Mouse (Mus musculus) MEL (cell line): ENCODE results near the gene Nphp4. TPM values are rescaled to one million over a fixed set of nuclear protein-coding genes. Genes with fewer than 3 reads are reported as not detected.

Experiments
- DNase-seq: peaks from one replicate; pipeline ENCODE4 v3.0.0; 2011; ENCODE audit warnings: low read depth, low spot score
- H3K27ac ChIP-seq: 2 replicates; pipeline ENCODE4 v1.5.1; 2012; ENCODE audit warnings: low read depth, mild to moderate bottlenecking, control low read depth, low read length, moderate library complexity; ENCODE audit not compliant: control insufficient read depth
- H3K27me3 ChIP-seq, 2 experiments: fragments of 150-350 bp in 1 of 2; sonication (generic) in 1 of 2; 2 replicates each; pipeline ENCODE4 v1.6.1; 2012; ENCODE audit warnings: low read length in 2 of 2, mild to moderate bottlenecking in 2 of 2, improper control_type of control experiment in 1 of 2, moderate library complexity in 1 of 2; ENCODE audit not compliant: insufficient read depth in 2 of 2, control insufficient read depth in 1 of 2
- H3K36me3 ChIP-seq, 2 experiments: 2 replicates each; pipeline ENCODE4 v1.6.1; 2012 to 2014; ENCODE audit warnings: low read length in 2 of 2, improper control_type of control experiment in 1 of 2, inconsistent platforms in 1 of 2, mild to moderate bottlenecking in 1 of 2; ENCODE audit not compliant: insufficient read depth in 2 of 2, control insufficient read depth in 1 of 2
- H3K4me1 ChIP-seq, 2 experiments: fragments of 150-350 bp in 1 of 2; sonication (generic) in 1 of 2; 2 replicates each; pipeline ENCODE4 v1.6.1; 2012; ENCODE audit warnings: low read length in 2 of 2, improper control_type of control experiment in 1 of 2, mild to moderate bottlenecking in 1 of 2; ENCODE audit not compliant: insufficient read depth in 2 of 2, control insufficient read depth in 1 of 2
- H3K4me3 ChIP-seq, 2 experiments: fragments of 150-350 bp in 1 of 2; sonication (generic) in 1 of 2; 2 replicates each; pipeline ENCODE4 v1.5.1; 2012; ENCODE audit warnings: low read depth in 2 of 2, low read length in 2 of 2, mild to moderate bottlenecking in 2 of 2, moderate library complexity in 2 of 2, control low read depth in 1 of 2, improper control_type of control experiment in 1 of 2; ENCODE audit not compliant: control insufficient read depth in 1 of 2, insufficient read depth in 1 of 2
- H3K79me2 ChIP-seq: 2 replicates; pipeline ENCODE4 v1.6.1; 2012; ENCODE audit warnings: mild to moderate bottlenecking, low read length, moderate library complexity; ENCODE audit not compliant: control insufficient read depth, poor library complexity, insufficient read depth
- H3K9ac ChIP-seq: 2 replicates; pipeline ENCODE4 v1.6.1; 2012; ENCODE audit warnings: low read depth, mild to moderate bottlenecking, control low read depth, low read length, moderate library complexity; ENCODE audit not compliant: control insufficient read depth, poor library complexity, severe bottlenecking
- H3K9me3 ChIP-seq: fragments of 150-350 bp; sonication (generic); replicated peaks from 2 replicates; pipeline ENCODE4 v1.6.1; 2012; ENCODE audit warnings: mild to moderate bottlenecking, low read length, improper control_type of control experiment, moderate library complexity; ENCODE audit not compliant: insufficient read depth
- CHD1 ChIP-seq: IDR thresholded peaks from 2 replicates; pipeline ENCODE4 v1.6.1; 2012; ENCODE audit warnings: low read depth, mild to moderate bottlenecking, inconsistent platforms, low read length, improper control_type of control experiment
- EP300 ChIP-seq, 2 experiments: IDR thresholded peaks; 2 replicates each; pipeline ENCODE4 v1.6.1; 2011; ENCODE audit warnings: improper control_type of control experiment in 2 of 2, low read length in 2 of 2, low read depth in 1 of 2, mild to moderate bottlenecking in 1 of 2
- HCFC1 ChIP-seq: IDR thresholded peaks from 2 replicates; pipeline ENCODE4 v1.6.1; 2012; ENCODE audit warnings: low read depth, mild to moderate bottlenecking, inconsistent platforms, low read length, improper control_type of control experiment, moderate library complexity
- JUND ChIP-seq: IDR thresholded peaks from 2 replicates; pipeline ENCODE4 v1.6.1; 2011; ENCODE audit warnings: low read depth, mild to moderate bottlenecking, improper control_type of control experiment, low read length
- MAZ ChIP-seq: IDR thresholded peaks from 2 replicates; pipeline ENCODE4 v1.6.1; 2012; ENCODE audit warnings: low read depth, mild to moderate bottlenecking, inconsistent platforms, low read length, improper control_type of control experiment
- MEF2A ChIP-seq: IDR thresholded peaks from 2 replicates; pipeline ENCODE4 v1.6.1; 2014; ENCODE audit warnings: low read depth, mild to moderate bottlenecking, inconsistent platforms, low read length, improper control_type of control experiment; ENCODE audit not compliant: poor library complexity, insufficient replicate concordance, severe bottlenecking; ENCODE audit errors: extremely low read depth
- MXI1 ChIP-seq: IDR thresholded peaks from 2 replicates; pipeline ENCODE4 v1.6.1; 2011; ENCODE audit warnings: mild to moderate bottlenecking, low read depth, low read length, improper control_type of control experiment
- MYC ChIP-seq: IDR thresholded peaks from 2 replicates; pipeline ENCODE4 v1.6.1; 2011; ENCODE audit warnings: low read depth, mild to moderate bottlenecking, low read length, improper control_type of control experiment, moderate library complexity
- POLR2A ChIP-seq, 2 experiments: IDR thresholded peaks; 2 replicates each; pipeline ENCODE4 v1.6.1; 2011 to 2012; ENCODE audit warnings: low read length in 2 of 2, mild to moderate bottlenecking in 2 of 2, control low read depth in 1 of 2, improper control_type of control experiment in 1 of 2, low read depth in 1 of 2, moderate library complexity in 1 of 2; ENCODE audit not compliant: control insufficient read depth in 1 of 2, insufficient read depth in 1 of 2, poor library complexity in 1 of 2
- RCOR1 ChIP-seq: IDR thresholded peaks from 2 replicates; pipeline ENCODE4 v1.6.1; 2012; ENCODE audit warnings: low read depth, mild to moderate bottlenecking, inconsistent platforms, low read length, improper control_type of control experiment
- SIN3A ChIP-seq: IDR thresholded peaks from 2 replicates; pipeline ENCODE4 v1.6.1; 2012; ENCODE audit warnings: low read length, improper control_type of control experiment, inconsistent platforms
- TAL1 ChIP-seq: IDR thresholded peaks from 2 replicates; pipeline ENCODE4 v1.6.1; 2012; ENCODE audit warnings: mild to moderate bottlenecking, inconsistent platforms, low read length, moderate library complexity, mixed read lengths
- TCF12 ChIP-seq: IDR thresholded peaks from 2 replicates; pipeline ENCODE4 v1.6.1; 2014; ENCODE audit warnings: low read depth, mild to moderate bottlenecking, inconsistent platforms, low read length, improper control_type of control experiment, moderate library complexity
- ZKSCAN1 ChIP-seq: IDR thresholded peaks from 2 replicates; pipeline ENCODE4 v1.6.1; 2012; ENCODE audit warnings: low read depth, mild to moderate bottlenecking, inconsistent platforms, low read length, improper control_type of control experiment, moderate library complexity
- ZMIZ1 ChIP-seq: IDR thresholded peaks from 2 replicates; pipeline ENCODE4 v1.6.1; 2012; ENCODE audit warnings: low read depth, mild to moderate bottlenecking, inconsistent platforms, low read length, improper control_type of control experiment, moderate library complexity
- polyA plus RNA-seq, 2 experiments: library from polyadenylated mRNA; stranded (reverse) in 1 of 2; unstranded in 1 of 2; fragments of >175 nt in 1 of 2; fragments of >200 nt in 1 of 2; gene quantifications; 2 replicates each; pipeline versions ENCODE4 v1.2.1 to v1.2.4; 2012; ENCODE audit warnings: low replicate concordance in 2 of 2, low read depth in 1 of 2; ENCODE audit not compliant: insufficient read length in 2 of 2, insufficient read depth in 1 of 2, missing spikeins in 1 of 2
- total RNA-seq: library from RNA; depleted of rRNA; stranded (reverse); fragments of 300-350 nt; gene quantifications from 2 replicates; pipeline ENCODE4 v1.2.3, GENCODE M21; 2012; rRNA removed

Gene Nphp4
- total and polyA plus RNA-seq, 3 experiments: not detected

DNA sequence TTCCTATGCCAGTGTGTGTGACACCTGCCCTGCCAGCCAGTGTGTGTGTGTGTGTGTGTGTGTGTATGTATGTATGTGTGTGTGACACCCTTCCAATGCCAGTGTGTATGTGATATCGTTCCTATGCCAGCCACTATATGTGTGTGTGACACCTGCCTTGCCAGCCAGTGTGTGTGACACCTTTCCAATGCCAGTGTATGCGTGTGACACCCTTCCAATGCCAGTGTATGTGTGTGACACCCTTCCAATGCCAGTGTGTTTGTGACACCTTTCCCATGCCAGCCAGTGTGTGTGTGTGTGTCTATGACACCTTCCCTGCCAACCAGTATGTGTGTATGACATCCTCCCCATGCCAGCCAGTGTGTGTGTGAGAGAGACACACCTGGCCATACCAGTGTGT, 132.7 kb downstream of the Nphp4 start:
- H3K4me1 ChIP-seq: no peaks in the 10 kb centered on the region
- H3K9ac ChIP-seq: no peak overlapping the region
- H3K27me3 ChIP-seq: no peaks in the 10 kb centered on the region
- H3K27ac ChIP-seq: no peak overlapping the region
- H3K36me3 ChIP-seq: no peaks in the 10 kb centered on the region
- H3K9me3 ChIP-seq: no peaks in the 10 kb centered on the region
- TF ChIP-seq SIN3A: no peak
- TF ChIP-seq JUND: no peak
- no peak for TF ChIP-seq TCF12
- H3K79me2 ChIP-seq: no peaks in the 10 kb centered on the region
- DNase-seq: no peak
- H3K4me3 ChIP-seq: no peak overlapping the region

DNA sequence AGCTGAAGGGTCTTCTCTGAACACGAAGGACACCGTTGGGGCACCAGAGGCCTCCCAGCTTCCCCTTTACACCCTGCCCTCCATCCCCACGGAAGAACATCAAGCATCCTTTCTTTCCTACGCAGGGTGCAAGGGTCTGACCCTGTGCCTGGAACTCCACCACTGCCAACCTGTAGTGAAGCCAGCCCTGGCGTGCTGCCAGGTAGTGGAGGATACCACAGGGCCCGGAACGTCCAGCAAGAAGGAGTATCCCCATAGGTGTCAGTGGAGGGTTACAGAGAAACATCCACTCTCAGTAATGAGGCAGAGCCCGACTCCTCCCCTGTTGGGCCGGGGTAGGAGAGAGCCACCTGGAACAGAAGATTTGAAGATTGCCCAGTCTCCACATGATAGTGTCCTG, 133.5 kb downstream of the Nphp4 start:
- Histone ChIP-seq H3K79me2 (no peaks in the 10 kb centered on the region), H3K4me3 (no peak overlapping the region), H3K9me3 (no peaks in the 10 kb centered on the region), H3K36me3 (no peaks in the 10 kb centered on the region), H3K27ac (no peak overlapping the region), H3K27me3 (no peaks in the 10 kb centered on the region), H3K9ac (no peak overlapping the region), H3K4me1 (no peaks in the 10 kb centered on the region)
- TF ChIP-seq ZMIZ1 (no peak), MAZ (no peak), HCFC1 (no peak), JUND (no peak), EP300 (IDR thresholded peaks at IDR 0.05; ENCODE audit: low read depth in 1 of 2, low read length in 2 of 2) (no peak), ZKSCAN1 (no peak), TAL1 (no peak), MYC (no peak), MXI1 (no peak), CHD1 (no peak), SIN3A (no peak), MEF2A (no peak), RCOR1 (no peak), POLR2A (IDR thresholded peaks at IDR 0.05; ENCODE audit: control insufficient read depth in 1 of 2, insufficient read depth in 1 of 2, low read depth in 1 of 2, low read length in 2 of 2, poor library complexity in 1 of 2) (no peak)
- no peak for DNase-seq

Other genes with a start within 250 kb of the Nphp4 start
- not detected in 2 replicates for gene Gpr153, start 202.5 kb upstream of the Nphp4 start, total RNA-seq
- gene Gpr153, start 202.5 kb upstream of the Nphp4 start, polyA plus RNA-seq: under 1 TPM in 1 of 2 experiments, not detected in 1; 0.08 TPM
- not detected in 2 replicates for gene Hes3, start 185.0 kb upstream of the Nphp4 start, total RNA-seq
- gene Hes3, start 185.0 kb upstream of the Nphp4 start, polyA plus RNA-seq: under 1 TPM in 1 of 2 experiments, not detected in 1; 0.04 TPM
- gene Icmt, start 179.5 kb upstream of the Nphp4 start, total RNA-seq: 30.3 and 30.4 TPM in 2 replicates
- gene Icmt, start 179.5 kb upstream of the Nphp4 start, polyA plus RNA-seq: 10 to 100 TPM in 1 of 2 experiments, not detected in 1; 50.8 TPM
- not detected in 2 replicates for gene Rnf207, start 157.7 kb upstream of the Nphp4 start, total RNA-seq
- under 1 TPM in 1 of 2 experiments, not detected in 1; 0.36 TPM for gene Rnf207, start 157.7 kb upstream of the Nphp4 start, polyA plus RNA-seq
- gene Rpl22, start 151.0 kb upstream of the Nphp4 start, total RNA-seq: 1,745 and 1,792 TPM in 2 replicates
- 1,000 to 10,000 TPM in 1 of 2 experiments, not detected in 1; 1,885 TPM for gene Rpl22, start 151.0 kb upstream of the Nphp4 start, polyA plus RNA-seq
- 0.15 and 0.39 TPM in 2 replicates for gene Chd5, start 138.1 kb upstream of the Nphp4 start, total RNA-seq
- under 1 TPM in 1 of 2 experiments, not detected in 1; 0.91 TPM for gene Chd5, start 138.1 kb upstream of the Nphp4 start, polyA plus RNA-seq
- gene Kcnab2, start 1.2 kb downstream of the Nphp4 start, total RNA-seq: 82.6 and 82.9 TPM in 2 replicates
- 100 to 1,000 TPM in 1 of 2 experiments, not detected in 1; 118 TPM for gene Kcnab2, start 1.2 kb downstream of the Nphp4 start, polyA plus RNA-seq